Mouse (Mus musculus): ENCODE measurements around the gene Rnf130.

DNA sequence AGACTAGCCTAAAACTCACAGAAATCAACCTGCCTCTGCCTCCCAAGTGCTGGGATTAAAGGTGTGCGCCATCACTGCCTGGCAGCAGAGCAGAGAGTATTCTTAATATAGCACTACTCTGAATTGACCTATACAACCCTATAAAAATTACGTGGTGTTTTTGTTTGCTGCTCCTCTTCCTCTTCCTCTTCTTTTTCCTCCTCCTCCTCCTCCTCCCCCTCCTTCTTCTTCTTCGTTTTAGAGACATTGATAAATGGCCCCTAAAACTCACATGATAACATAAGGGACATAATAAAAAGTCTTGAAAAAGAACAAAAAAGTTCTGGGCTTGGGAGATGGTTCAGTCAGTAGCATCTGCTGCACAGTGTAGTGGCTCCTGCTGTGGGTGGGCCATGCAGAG, 16.0 kb downstream of the Rnf130 start:
- TF ChIP-seq POLR2A (IDR thresholded peaks at IDR 0.05; ENCODE audit: borderline replicate concordance, control insufficient read depth, low read depth, low read length) = no peak
- TF ChIP-seq CTCF (IDR thresholded peaks at IDR 0.05; ENCODE audit: control insufficient read depth, insufficient read depth, low read length) = no peak
